Mouse (Mus musculus) embryonic facial prominence, embryonic 15.5 days (tissue): ENCODE results near the gene Ssr4. TPM values are rescaled to one million over a fixed set of nuclear protein-coding genes. Genes with fewer than 3 reads are reported as not detected.

Experiments
- ATAC-seq: fragments of 200-750 bp; cut with Nextera tagmentation; 2 replicates; pipeline ENCODE4 v1.8.0; 2017; ENCODE audit warnings: low read depth, moderate TSS enrichment; ENCODE audit not compliant: insufficient number of reproducible peaks, low FRiP score, low TSS enrichment
- H3K27ac ChIP-seq: fragments of 300-500 bp; sonication (generic); replicated peaks from 2 replicates; pipeline ENCODE4 v1.5.1; 2015; ENCODE audit warnings: mild to moderate bottlenecking, inconsistent platforms
- H3K27me3 ChIP-seq: fragments of 300-500 bp; sonication (generic); 2 replicates; pipeline ENCODE4 v1.6.1; 2015; ENCODE audit warnings: inconsistent platforms
- H3K36me3 ChIP-seq: fragments of 300-500 bp; sonication (generic); 2 replicates; pipeline ENCODE4 v1.6.1; 2015; ENCODE audit warnings: mild to moderate bottlenecking, inconsistent platforms
- H3K4me1 ChIP-seq: fragments of 300-500 bp; sonication (generic); 2 replicates; pipeline ENCODE4 v1.6.1; 2015; ENCODE audit warnings: inconsistent platforms
- H3K4me2 ChIP-seq: fragments of 300-500 bp; sonication (generic); replicated peaks from 2 replicates; pipeline ENCODE4 v1.6.1; 2015; ENCODE audit warnings: mild to moderate bottlenecking, inconsistent platforms
- H3K4me3 ChIP-seq: fragments of 300-500 bp; sonication (generic); replicated peaks from 2 replicates; pipeline ENCODE4 v1.5.1; 2015; ENCODE audit warnings: mild to moderate bottlenecking, inconsistent platforms
- H3K9ac ChIP-seq: fragments of 300-500 bp; sonication (generic); 2 replicates; pipeline ENCODE4 v1.6.1; 2015; ENCODE audit warnings: inconsistent platforms
- H3K9me3 ChIP-seq: fragments of 300-500 bp; sonication (generic); replicated peaks from 2 replicates; pipeline ENCODE4 v1.6.1; 2016; ENCODE audit warnings: inconsistent platforms
- WGBS: fragments of 180-500 bp; shearing (Covaris S2); methylation state at CpG from one replicate; pipeline ENCODE4 v1.1.7; 2015; 5-methylcytosine and 5-hydroxymethylcytosine counted together
- polyA plus RNA-seq: library from polyadenylated mRNA; unstranded; fragments of >200 nt; fragmentation: Nextera tagmentation; extraction: Ambion mirVana; gene quantifications from 2 replicates; pipeline ENCODE4 v1.2.1, GENCODE M21; 2015

Gene Ssr4
- polyA plus RNA-seq, 1 experiment from 2014 or later: 221 TPM

GRCm38 (mm10) chrX:73815072-73815471 lies 28.2 kb downstream of the Ssr4 start:
- WGBS: 21% methylated on average over 14 of the region's 14 CpGs
- no peak overlapping the region for H3K9ac ChIP-seq
- no peaks in the 10 kb centered on the region for H3K9me3 ChIP-seq
- no peak overlapping the region for H3K27ac ChIP-seq
- H3K27me3 ChIP-seq: no peaks in the 10 kb centered on the region
- H3K36me3 ChIP-seq: no peaks in the 10 kb centered on the region
- no peaks in the 10 kb centered on the region for H3K4me1 ChIP-seq
- H3K4me2 ChIP-seq: peak overlapping the region; percentile 41
- peak overlapping the region; percentile 30 for H3K4me3 ChIP-seq
- no peak for ATAC-seq

- no peaks in the 10 kb centered on the region for H3K27me3 ChIP-seq
- H3K9ac ChIP-seq: no peak overlapping the region
- H3K27ac ChIP-seq: no peak overlapping the region
- no peak overlapping the region for H3K4me3 ChIP-seq
- no peak for ATAC-seq
- H3K36me3 ChIP-seq: no peaks in the 10 kb centered on the region
- no peaks in the 10 kb centered on the region for H3K9me3 ChIP-seq
- H3K4me1 ChIP-seq: no peaks in the 10 kb centered on the region
- WGBS: 57% methylated on average over 3 of the region's 3 CpGs
- no peak overlapping the region for H3K4me2 ChIP-seq
These were observed 29.9 kb downstream of the Ssr4 start for GRCm38 (mm10) chrX:73816596-73817314.

- Histone ChIP-seq H3K27me3 (peaks cover 8% of the 10 kb centered on the region), H3K9ac (no peak overlapping the region), H3K9me3 (no peaks in the 10 kb centered on the region), H3K4me2 (peak overlapping the region; percentile 68), H3K36me3 (no peaks in the 10 kb centered on the region), H3K4me1 (0 out of 2 replicates have a peak, but pooled peaks cover 3% of the 10 kb centered on the region), H3K27ac (no peak overlapping the region), H3K4me3 (peak overlapping the region; percentile 61)
- no peak for ATAC-seq
- 17% methylated on average over 17 of the region's 17 CpGs for WGBS
These were observed 36.9 kb downstream of the Ssr4 start for GRCm38 (mm10) chrX:73823747-73824146.

GRCm38 (mm10) chrX:73824185-73825151 lies 37.6 kb downstream of the Ssr4 start, which contains the start of gene Pdzd4:
Gene Pdzd4, minus strand, starts transcription at chrX:73824969.
- Histone ChIP-seq H3K9me3 (no peaks in the 10 kb centered on the region), H3K9ac (peak within 1 kb of the TSS; percentile 63), H3K27me3 (peaks cover 8% of the 10 kb centered on the region), H3K36me3 (no peaks in the 10 kb centered on the region), H3K27ac (peak within 1 kb of the TSS; percentile 51; the same call in 1 of the 2 replicates), H3K4me2 (peak within 1 kb of the TSS; percentile 68), H3K4me3 (peak within 1 kb of the TSS; percentile 61), H3K4me1 (0 out of 2 replicates have a peak, but pooled peaks cover 3% of the 10 kb centered on the region)
- ATAC-seq: peak; percentile 85
- 19% methylated on average over 63 of the region's 84 CpGs for WGBS

- ATAC-seq: no peak
- no peaks in the 10 kb centered on the region for H3K4me1 ChIP-seq
- no peaks in the 10 kb centered on the region for H3K9me3 ChIP-seq
- no peak overlapping the region for H3K4me3 ChIP-seq
- no peak overlapping the region for H3K27ac ChIP-seq
- H3K9ac ChIP-seq: no peak overlapping the region
- no peaks in the 10 kb centered on the region for H3K27me3 ChIP-seq
- WGBS: 92% methylated on average over 1 of the region's 1 CpGs
- H3K4me2 ChIP-seq: no peak overlapping the region
- no peaks in the 10 kb centered on the region for H3K36me3 ChIP-seq
These were observed 48.9 kb downstream of the Ssr4 start for GRCm38 (mm10) chrX:73835731-73836130.

- no peak overlapping the region for H3K4me2 ChIP-seq
- no peak for ATAC-seq
- 79% methylated on average over 3 of the region's 3 CpGs for WGBS
- no peaks in the 10 kb centered on the region for H3K27me3 ChIP-seq
- no peaks in the 10 kb centered on the region for H3K36me3 ChIP-seq
- no peak overlapping the region for H3K4me3 ChIP-seq
- no peak overlapping the region for H3K27ac ChIP-seq
- H3K9me3 ChIP-seq: no peaks in the 10 kb centered on the region
- H3K9ac ChIP-seq: no peak overlapping the region
- H3K4me1 ChIP-seq: no peaks in the 10 kb centered on the region
These were observed 49.9 kb downstream of the Ssr4 start for GRCm38 (mm10) chrX:73836691-73837090.

Other genes with a start within 250 kb of the Ssr4 start
- 4.4 and 6.0 TPM in 2 replicates for gene Dusp9, start 147.6 kb upstream of the Ssr4 start, polyA plus RNA-seq
- 13.3 and 14.2 TPM in 2 replicates for gene Pnck, start 126.9 kb upstream of the Ssr4 start, polyA plus RNA-seq
- 8.9 and 9.7 TPM in 2 replicates for gene Slc6a8, start 113.9 kb upstream of the Ssr4 start, polyA plus RNA-seq
- gene Bcap31, start 70.9 kb upstream of the Ssr4 start, polyA plus RNA-seq: 254 and 265 TPM in 2 replicates
- gene Abcd1, start 70.4 kb upstream of the Ssr4 start, polyA plus RNA-seq: 19.4 and 20.2 TPM in 2 replicates
- gene Plxnb3, start 29.9 kb upstream of the Ssr4 start, polyA plus RNA-seq: 1.1 and 1.6 TPM in 2 replicates
- 35.3 and 49.9 TPM in 2 replicates for gene Srpk3, start 12.6 kb upstream of the Ssr4 start, polyA plus RNA-seq
- gene Idh3g, start 131 bp upstream of the Ssr4 start, polyA plus RNA-seq: 193 and 199 TPM in 2 replicates
- 1.3 TPM in 2 replicates for gene Pdzd4, start 37.9 kb downstream of the Ssr4 start, polyA plus RNA-seq
- gene Avpr2, start 105.1 kb downstream of the Ssr4 start, polyA plus RNA-seq: 0.11 and 0.16 TPM in 2 replicates
- gene L1cam, start 109.1 kb downstream of the Ssr4 start, polyA plus RNA-seq: 4.4 and 7.2 TPM in 2 replicates
- gene Arhgap4, start 134.8 kb downstream of the Ssr4 start, polyA plus RNA-seq: 4.1 and 5.1 TPM in 2 replicates
- gene Naa10, start 134.9 kb downstream of the Ssr4 start, polyA plus RNA-seq: 115 and 120 TPM in 2 replicates
- gene Renbp, start 143.8 kb downstream of the Ssr4 start, polyA plus RNA-seq: 33.1 and 42.3 TPM in 2 replicates
- gene Hcfc1, start 179.3 kb downstream of the Ssr4 start, polyA plus RNA-seq: 43.0 and 49.5 TPM in 2 replicates
- 63.9 and 73.2 TPM in 2 replicates for gene Irak1, start 236.9 kb downstream of the Ssr4 start, polyA plus RNA-seq